Mouse (Mus musculus): ENCODE measurements around the gene Mcl1.
"Not testable (repeated sequence)": the region's sequence is repeated elsewhere in the genome, so short reads cannot be mapped to it uniquely, and the experiment has no call there.

Mcl1 gene

DNA sequence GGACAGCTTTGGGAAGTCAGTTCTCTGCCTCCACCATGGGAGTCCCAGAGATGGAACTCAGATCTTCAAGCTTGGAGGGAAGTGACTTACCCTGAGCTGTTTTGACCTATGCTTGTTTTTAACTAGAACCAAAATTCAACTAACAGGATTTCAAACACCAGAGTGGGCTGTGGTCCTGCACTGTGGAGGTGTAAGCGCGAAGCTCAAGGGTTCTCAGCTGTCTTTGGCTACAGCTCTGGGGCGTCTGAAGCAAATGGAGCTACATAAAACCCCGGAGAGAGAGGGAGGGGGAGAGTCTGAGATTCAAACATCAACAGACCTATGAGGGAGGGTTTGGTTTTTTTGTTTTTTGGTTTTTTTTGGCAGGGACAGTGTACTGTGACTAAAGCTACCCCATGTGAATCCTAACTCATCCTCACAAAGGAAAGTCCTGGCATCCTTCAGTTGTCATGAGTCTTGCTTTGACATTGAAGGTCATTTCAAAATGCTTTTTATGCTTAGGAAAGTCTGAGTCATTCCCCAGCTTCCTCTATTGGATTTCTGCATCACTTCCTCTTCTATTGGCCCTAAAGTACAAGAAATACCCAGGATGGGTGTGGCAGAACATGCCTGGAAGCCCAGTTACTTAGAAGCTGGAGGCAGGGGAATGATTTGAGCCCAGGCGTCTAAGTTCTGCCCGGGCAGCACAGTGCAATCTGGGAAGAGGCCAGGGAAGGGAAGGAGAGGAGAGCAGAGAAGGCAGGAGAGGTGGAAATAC, 8.1 kb upstream of the Mcl1 start:
- no peak for DNase-seq (ENCODE audit: low spot score)

DNA sequence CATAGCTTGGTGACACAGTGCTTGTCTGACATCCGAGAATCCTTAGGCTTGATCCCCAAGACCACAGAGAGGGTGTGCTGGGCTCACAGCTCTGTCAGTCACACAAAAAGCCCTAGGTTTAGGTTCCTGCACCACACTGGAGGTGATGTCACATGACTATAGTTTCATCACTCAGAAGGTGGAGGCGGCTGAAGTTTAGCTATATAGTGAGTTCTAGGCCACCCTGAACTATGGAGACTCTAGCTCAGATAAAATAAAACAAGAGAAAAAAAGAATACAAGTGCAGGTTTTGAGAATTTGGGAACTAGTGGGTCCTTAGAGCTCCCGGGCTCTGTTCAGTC, 7.6 kb upstream of the Mcl1 start:
- DNase-seq (ENCODE audit: low spot score) = no peak

GRCm38 (mm10) chr3:95651391-95652203, 7.0 kb upstream of the Mcl1 start:
- DNase-seq (ENCODE audit: low spot score) = no peak

- DNase-seq (ENCODE audit: low spot score) = no peak
These were observed 6.3 kb upstream of the Mcl1 start for GRCm38 (mm10) chr3:95652204-95652811.

DNA sequence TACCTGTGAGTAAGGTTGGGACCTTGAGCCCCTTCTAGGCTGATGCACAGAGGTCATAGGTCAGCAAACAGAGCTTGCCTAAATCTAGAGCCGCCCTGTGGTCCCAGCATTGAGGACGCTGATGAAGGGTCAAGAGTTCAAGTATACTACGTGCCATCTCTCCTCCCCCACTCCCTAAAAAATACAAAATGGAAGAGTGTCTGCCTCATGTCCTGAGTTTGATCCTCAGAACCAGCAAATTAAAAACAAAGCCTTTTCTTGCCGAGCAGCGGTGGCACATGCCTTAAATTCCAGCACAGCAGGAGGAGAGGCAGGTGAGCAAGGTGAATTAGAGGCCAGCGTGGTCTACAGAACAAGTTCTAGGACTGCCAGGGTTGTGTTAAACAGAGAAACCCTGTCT, 5.7 kb upstream of the Mcl1 start:
- DNase-seq (ENCODE audit: low spot score) = no peak

GRCm38 (mm10) chr3:95653473-95654034, 5.0 kb upstream of the Mcl1 start:
- no peak for DNase-seq (ENCODE audit: low spot score)

DNA sequence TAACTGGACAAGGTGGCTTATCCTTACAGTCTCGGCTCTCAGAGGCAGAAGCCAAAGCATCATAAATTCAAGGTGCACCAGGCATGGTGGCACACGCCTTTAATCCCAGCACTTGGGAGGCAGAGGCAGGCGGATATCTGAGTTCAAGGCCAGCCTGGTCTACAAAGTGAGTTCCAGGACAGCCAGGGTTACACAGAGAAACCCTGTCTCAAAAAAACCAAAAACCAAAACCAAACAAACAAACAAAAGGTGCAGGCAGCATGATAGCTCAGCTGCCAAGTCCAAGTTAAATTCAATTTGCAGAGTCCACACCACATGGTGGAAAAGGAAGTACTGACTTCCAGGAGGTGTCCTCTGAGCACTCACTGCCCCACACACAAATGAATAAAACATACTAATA, 4.2 kb upstream of the Mcl1 start:
- not testable (repeated sequence) for DNase-seq (ENCODE audit: low spot score)

DNA sequence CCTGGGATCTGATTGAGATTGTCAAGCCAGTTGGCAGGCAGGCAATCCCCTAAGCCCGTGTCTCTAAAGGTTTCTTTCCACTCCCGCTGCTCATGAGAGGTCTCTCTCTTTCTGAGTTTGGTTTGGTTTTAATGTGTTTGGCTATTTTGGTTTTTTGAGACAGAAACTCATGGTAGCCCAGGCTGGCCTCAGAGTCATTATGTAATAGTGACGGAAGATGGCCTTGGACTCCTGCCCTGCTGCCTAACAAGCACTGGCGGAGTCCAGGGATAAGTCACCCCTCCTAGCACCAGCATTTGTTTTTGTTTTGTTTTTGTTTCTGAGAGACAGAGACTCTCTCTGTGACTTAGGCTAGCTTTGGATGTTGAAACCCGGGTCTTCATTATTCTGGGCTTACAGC, 3.2 kb upstream of the Mcl1 start:
- DNase-seq (ENCODE audit: low spot score) = no peak

- no peak for DNase-seq (ENCODE audit: low spot score)
These were observed 1.5 kb upstream of the Mcl1 start for GRCm38 (mm10) chr3:95657108-95657507.

- no peak for DNase-seq (ENCODE audit: low spot score)
These were observed 877 bp upstream of the Mcl1 start for GRCm38 (mm10) chr3:95657711-95658110.

- peak; percentile 54 for DNase-seq (ENCODE audit: low spot score)
These were observed 502 bp downstream of the Mcl1 start for GRCm38 (mm10) chr3:95658868-95659712.

DNA sequence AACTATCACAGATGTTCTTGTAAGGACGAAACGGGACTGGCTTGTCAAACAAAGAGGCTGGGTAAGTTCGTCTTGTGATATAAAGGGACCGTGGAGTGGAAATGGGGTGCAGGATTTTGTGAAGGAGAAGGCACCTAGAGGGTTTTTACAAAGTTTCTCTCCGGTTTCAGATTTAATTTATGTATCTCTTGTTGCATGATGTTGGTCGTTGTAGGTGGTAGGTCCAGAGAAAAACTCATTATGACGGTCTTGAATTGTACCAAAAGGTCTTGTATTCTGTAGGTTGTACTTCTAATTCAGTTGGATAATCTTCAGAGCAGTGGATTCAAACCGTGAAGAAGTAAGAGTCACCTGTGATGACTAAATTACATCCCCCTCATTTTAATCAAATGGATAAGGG, 1.4 kb downstream of the Mcl1 start:
- no peak for DNase-seq (ENCODE audit: low spot score)

- DNase-seq (ENCODE audit: low spot score) = no peak
These were observed 2.3 kb downstream of the Mcl1 start for GRCm38 (mm10) chr3:95660788-95661478.

GRCm38 (mm10) chr3:95661945-95662715, 3.5 kb downstream of the Mcl1 start:
- DNase-seq (ENCODE audit: low spot score) = no peak

DNA sequence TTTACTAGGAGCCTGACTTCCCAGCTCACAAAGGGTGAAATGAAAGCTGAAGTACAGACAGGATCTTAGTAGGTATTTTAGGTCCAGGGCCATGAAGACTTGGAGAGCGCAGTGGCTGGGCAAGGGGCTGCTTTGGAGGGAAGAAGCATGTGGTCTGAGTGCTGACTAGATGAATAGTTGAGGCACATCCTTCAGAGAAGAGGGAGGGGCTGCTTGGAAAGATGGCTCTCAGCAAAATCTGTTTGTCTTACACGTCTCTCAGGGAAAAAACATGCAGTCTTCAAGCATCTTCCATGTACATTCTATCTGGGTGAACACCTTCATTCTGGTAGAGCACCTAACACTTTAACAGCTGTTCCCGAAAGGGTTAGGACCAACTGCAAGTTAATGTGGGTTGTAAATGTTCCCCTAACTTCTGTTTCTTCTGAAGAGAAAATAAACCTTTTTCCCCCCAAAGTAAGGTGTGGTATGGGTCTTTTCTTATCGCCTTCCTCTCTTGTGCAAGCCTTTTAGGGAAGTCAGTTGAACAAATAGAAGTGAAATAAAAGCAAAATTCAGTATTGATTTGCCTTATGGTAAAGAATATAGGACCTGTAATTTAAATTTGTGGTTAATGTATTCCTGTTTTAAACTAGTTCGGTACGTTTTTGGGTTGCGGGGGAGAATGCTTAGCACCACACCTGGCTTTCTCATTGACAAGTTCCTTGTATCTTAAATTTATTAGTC, 4.3 kb downstream of the Mcl1 start:
- DNase-seq (ENCODE audit: low spot score) = no peak

DNA sequence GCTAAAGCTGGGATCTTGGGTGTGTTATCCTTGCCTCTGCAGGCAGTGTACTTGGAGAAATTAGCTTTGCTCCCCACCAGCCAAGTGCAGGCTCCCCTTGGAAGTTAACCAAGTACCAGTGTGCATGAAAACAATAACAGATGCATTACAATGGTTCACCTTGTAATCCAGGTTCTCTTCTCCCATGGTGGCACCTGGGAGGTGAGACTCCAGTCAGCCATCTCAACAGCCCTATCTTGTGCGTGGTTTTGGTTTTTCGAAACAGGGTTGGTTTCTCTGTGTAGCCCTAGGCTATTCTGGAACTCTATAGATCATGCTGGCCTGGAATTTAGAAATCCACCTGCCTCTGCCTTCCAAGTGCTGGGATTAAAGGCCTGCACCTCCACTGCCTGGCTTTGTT, 4.9 kb downstream of the Mcl1 start:
- no peak for DNase-seq (ENCODE audit: low spot score)

DNA sequence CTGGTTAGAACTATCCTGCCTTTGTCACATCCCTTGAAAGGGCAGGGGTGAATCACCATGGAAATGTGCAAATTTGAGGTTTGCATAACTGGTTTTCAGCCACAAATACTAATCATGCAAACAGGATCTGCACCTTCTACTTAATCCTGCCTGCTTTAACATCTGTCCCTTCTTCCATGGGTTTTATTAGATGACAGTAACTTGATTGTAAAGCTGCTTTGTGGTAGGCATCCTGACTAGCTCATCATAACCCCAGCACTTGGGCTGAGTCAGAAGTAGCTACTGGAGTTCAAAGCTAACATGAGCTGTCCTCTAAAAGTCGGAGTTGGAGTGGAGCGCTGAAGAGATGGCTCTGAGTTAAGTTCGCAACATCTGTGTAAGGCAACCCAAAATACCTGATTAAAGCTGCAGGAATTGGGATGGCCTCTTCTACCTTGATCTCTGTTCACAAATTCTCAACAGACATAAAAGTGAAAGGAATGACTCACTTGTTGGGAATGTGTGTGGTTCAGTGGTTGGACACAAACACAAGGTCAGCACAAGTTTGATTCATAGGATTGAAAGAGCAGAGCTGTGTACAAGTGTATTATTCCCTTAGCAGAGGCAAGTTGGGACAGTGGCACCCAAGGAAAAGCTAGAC, 5.5 kb downstream of the Mcl1 start:
- DNase-seq (ENCODE audit: low spot score) = no peak

DNA sequence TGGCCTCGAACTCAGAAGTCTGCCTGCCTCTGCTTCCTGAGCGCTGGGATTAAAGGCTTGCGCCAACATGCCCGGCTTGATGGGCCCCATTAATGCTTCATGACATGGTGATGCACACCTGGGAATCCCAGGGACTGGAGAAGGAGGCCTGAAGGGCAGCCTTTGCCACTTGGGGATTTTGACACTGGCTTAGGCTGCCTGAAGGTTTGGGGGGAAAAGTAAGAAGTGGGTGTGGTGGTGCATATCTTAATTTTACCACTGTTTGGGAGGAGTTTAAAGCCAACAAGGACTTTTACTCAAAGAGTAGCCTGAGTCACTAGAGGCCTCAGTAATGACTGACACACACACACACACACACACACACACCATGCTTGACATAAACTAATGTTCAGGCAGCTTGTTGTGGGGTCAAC, 6.4 kb downstream of the Mcl1 start:
- DNase-seq (ENCODE audit: low spot score) = no peak

DNA sequence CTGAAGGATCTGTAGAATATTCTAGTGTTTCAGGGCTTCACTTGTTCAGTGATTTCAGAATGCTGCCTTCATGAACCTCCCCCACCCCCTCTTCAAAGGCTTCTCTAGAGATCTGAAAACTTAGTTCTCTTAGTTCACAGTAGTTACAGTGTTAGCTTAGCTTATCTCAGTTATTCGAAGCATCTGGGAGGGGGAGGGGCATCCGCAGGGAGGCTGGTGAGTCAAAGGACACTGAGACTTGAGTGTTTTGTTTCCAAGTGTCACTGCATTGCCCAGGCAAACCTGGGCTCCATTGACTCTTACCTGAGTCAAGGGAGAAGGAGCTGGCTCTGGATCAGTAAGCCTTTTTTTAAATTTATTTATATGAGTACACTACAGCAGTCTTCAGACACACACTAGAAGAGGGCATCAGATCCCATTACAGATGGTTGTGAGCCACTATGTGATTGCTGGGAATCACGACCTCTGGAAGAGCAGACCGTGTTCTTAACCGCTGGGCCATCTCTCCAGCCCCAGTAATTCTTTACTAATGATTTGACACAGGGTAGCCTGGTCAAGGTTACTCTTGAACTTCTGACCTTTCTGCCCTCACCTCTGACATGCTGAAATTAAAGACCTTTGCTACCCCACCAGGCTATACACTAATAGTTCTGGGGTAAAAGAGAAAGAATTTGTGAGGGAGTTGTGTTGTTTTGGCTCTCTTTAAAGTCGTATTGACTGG, 7.7 kb downstream of the Mcl1 start:
- DNase-seq (ENCODE audit: low spot score) = peak; percentile 62
